Mouse (Mus musculus): ENCODE measurements around the gene Bmt2.

- TF ChIP-seq CTCF (IDR thresholded peaks at IDR 0.05; ENCODE audit: low read depth) (no peak), EP300 (IDR thresholded peaks at IDR 0.05; ENCODE audit: low read depth) (no peak)
Measured at GRCm38 (mm10) chr6:13690398-13690797, 12.6 kb upstream of the Bmt2 start.

All from heart, postnatal 0 days (tissue).